Mouse (Mus musculus) embryonic facial prominence, embryonic 10.5 days (tissue): ENCODE data around the gene Nat14. TPM values are rescaled to one million over a fixed set of nuclear protein-coding genes. Genes with fewer than 3 reads are reported as not detected.
A peak's percentile ranks its signal among the peaks of the same experiment; 100 is the strongest.

Source experiments
- DNase-seq: peaks from one replicate; pipeline ENCODE4 v3.0.0-alpha.2; 2017; ENCODE audit warnings: low spot score
- H3K27ac ChIP-seq: fragments of 300-500 bp; sonication (generic); replicated peaks from 2 replicates; pipeline ENCODE4 v1.5.1; 2016; ENCODE audit warnings: mild to moderate bottlenecking
- H3K27me3 ChIP-seq: fragments of 300-500 bp; sonication (generic); replicated peaks from 2 replicates; pipeline ENCODE4 v1.6.1; 2016; ENCODE audit warnings: low read depth, mild to moderate bottlenecking; ENCODE audit not compliant: poor library complexity, severe bottlenecking
- H3K36me3 ChIP-seq: fragments of 300-500 bp; sonication (generic); replicated peaks from 2 replicates; pipeline ENCODE4 v1.6.1; 2016; ENCODE audit warnings: mild to moderate bottlenecking, moderate library complexity
- H3K4me1 ChIP-seq: fragments of 300-500 bp; sonication (generic); 2 replicates; pipeline ENCODE4 v1.6.1; 2016
- H3K4me3 ChIP-seq: fragments of 300-500 bp; sonication (generic); 2 replicates; pipeline ENCODE4 v1.5.1; 2016; ENCODE audit warnings: mild to moderate bottlenecking, moderate library complexity
- H3K9me3 ChIP-seq: fragments of 300-500 bp; sonication (generic); 2 replicates; pipeline ENCODE4 v1.6.1; 2016; ENCODE audit warnings: mild to moderate bottlenecking
- WGBS: fragments of 180-500 bp; shearing (Covaris S2); methylation state at CpG from one replicate; pipeline ENCODE4 v1.1.7; 2016; 5-methylcytosine and 5-hydroxymethylcytosine counted together
- polyA plus RNA-seq: library from polyadenylated mRNA; unstranded; fragments of >200 nt; fragmentation: Nextera tagmentation; extraction: Ambion mirVana; gene quantifications from 2 replicates; pipeline ENCODE4 v1.2.1, GENCODE M21; 2016

Nat14 gene
- polyA plus RNA-seq, 1 experiment from 2014 or later, result 5.3 TPM

GRCm38 (mm10) chr7:4936832-4937231, 15.0 kb downstream of the Nat14 start:
- no peaks in the 10 kb centered on the region for H3K27me3 ChIP-seq
- WGBS, result 81% methylated on average over 10 of the region's 10 CpGs
- peaks cover 7% of the 10 kb centered on the region; the same call in 1 of the 2 replicates for H3K9me3 ChIP-seq

GRCm38 (mm10) chr7:4937392-4937791, 15.6 kb downstream of the Nat14 start:
- H3K36me3 ChIP-seq, result no peaks in the 10 kb centered on the region
- no peaks in the 10 kb centered on the region for H3K4me1 ChIP-seq
- H3K9me3 ChIP-seq, result peaks cover 7% of the 10 kb centered on the region; the same call in 1 of the 2 replicates
- no peak overlapping the region for H3K4me3 ChIP-seq
- no peak for DNase-seq
- WGBS, result 72% methylated on average over 11 of the region's 11 CpGs
- no peaks in the 10 kb centered on the region for H3K27me3 ChIP-seq
- no peak overlapping the region for H3K27ac ChIP-seq

More at GRCm38 (mm10) chr7:4936832-4937231, 15.0 kb downstream of the Nat14 start:
- DNase-seq, result no peak
- Histone ChIP-seq H3K4me1 (no peaks in the 10 kb centered on the region), H3K27ac (no peak overlapping the region), H3K4me3 (no peak overlapping the region), H3K36me3 (no peaks in the 10 kb centered on the region)

- Histone ChIP-seq H3K27me3 (no peaks in the 10 kb centered on the region), H3K27ac (no peak overlapping the region), H3K9me3 (peaks cover 7% of the 10 kb centered on the region; the same call in 1 of the 2 replicates), H3K4me1 (peaks cover 3% of the 10 kb centered on the region; the same call in 1 of the 2 replicates), H3K36me3 (no peaks in the 10 kb centered on the region), H3K4me3 (no peak overlapping the region)
- WGBS, result 33% methylated on average over 2 of the region's 2 CpGs
- peak; percentile 76 for DNase-seq
These were observed 16.6 kb downstream of the Nat14 start for GRCm38 (mm10) chr7:4938456-4938855.

GRCm38 (mm10) chr7:4940068-4940479, 18.2 kb downstream of the Nat14 start:
- WGBS, result 24% methylated on average over 9 of the region's 9 CpGs
- no peak overlapping the region for H3K4me3 ChIP-seq
- no peaks in the 10 kb centered on the region for H3K9me3 ChIP-seq
- no peaks in the 10 kb centered on the region for H3K36me3 ChIP-seq
- no peaks in the 10 kb centered on the region for H3K27me3 ChIP-seq
- DNase-seq, result peak; percentile 84
- H3K27ac ChIP-seq, result no peak overlapping the region
- H3K4me1 ChIP-seq, result peaks cover 5% of the 10 kb centered on the region; the same call in 1 of the 2 replicates

DNA sequence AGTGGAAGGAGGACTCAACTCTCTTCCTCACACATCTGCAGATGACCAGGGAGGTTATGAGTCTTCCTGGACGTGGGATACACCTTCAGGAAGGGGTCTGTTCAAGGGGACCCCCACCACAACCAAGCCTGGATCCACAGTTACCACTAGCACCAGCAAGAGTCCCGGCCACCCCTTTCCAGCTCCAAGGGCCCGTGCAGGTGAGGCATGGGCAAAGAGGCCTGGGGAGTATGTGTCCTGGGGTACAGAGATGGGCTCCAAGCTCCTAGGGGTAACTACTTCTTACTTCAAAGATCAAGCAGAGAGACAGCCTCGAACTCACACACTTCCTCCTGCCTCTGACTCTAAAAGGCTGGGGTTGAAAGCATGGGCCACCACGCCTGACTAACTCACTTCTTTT, 20.8 kb downstream of the Nat14 start:
- Histone ChIP-seq H3K4me1 (peaks cover 5% of the 10 kb centered on the region; the same call in 1 of the 2 replicates), H3K27ac (no peak overlapping the region), H3K9me3 (no peaks in the 10 kb centered on the region), H3K36me3 (no peaks in the 10 kb centered on the region), H3K27me3 (no peaks in the 10 kb centered on the region), H3K4me3 (no peak overlapping the region)
- 59% methylated on average over 5 of the region's 5 CpGs for WGBS
- DNase-seq, result no peak

DNA sequence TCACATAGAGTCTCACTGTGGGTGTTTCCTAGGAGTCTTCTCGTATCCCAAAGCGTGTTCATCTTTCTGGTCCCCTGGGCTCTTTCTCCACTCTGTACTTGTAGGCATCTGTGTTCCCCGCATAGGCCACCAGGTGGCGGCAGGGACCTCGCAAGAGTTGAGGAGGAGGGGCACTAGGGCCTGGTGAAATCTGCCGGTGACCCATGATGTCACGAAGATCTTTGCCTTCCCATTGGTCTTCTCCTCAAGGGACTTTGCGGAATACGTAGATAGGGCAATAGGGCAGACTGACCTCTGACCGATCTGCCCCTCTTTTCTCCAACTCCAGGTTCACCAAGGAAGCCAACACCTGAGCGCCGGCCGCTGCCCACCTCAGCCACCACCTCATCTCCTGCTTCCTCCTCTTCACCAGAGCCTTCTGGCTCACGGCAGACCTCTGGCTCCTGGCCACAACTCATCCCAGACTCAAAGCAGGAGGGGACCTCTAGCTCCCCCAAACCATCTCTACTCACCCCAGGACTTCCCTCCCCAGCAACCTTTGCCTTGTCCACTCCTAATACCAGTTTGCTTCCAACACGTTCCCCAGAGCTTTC, 21.5 kb downstream of the Nat14 start:
- 21% methylated on average over 15 of the region's 15 CpGs for WGBS
- Histone ChIP-seq H3K4me1 (peaks cover 5% of the 10 kb centered on the region; the same call in 1 of the 2 replicates), H3K27ac (peak overlapping the region; percentile 40), H3K36me3 (no peaks in the 10 kb centered on the region), H3K9me3 (no peaks in the 10 kb centered on the region), H3K27me3 (no peaks in the 10 kb centered on the region), H3K4me3 (peak overlapping the region; percentile 47)
- DNase-seq, result peak; percentile 91

DNA sequence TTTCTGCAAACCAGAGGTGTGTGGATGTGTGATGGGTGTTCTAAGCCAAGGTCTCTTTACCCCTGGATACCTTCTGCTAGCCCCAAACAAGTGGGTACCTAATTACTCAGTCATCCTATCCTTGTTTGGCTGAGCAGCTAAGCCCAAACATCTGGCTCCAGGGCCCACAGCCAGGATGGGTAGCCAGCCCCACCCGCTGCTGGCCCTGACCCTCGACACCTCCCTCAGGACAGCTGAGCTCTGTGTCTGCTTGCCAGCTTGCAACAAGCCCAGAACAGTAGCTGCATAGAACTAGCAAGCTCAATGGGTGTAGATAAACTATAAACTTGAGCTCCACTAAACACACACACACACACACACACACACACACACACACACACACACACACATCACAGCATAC, 26.0 kb downstream of the Nat14 start:
- Histone ChIP-seq H3K27me3 (no peaks in the 10 kb centered on the region), H3K4me1 (peaks cover 5% of the 10 kb centered on the region; the same call in 1 of the 2 replicates), H3K4me3 (no peak overlapping the region), H3K36me3 (no peaks in the 10 kb centered on the region), H3K9me3 (no peaks in the 10 kb centered on the region), H3K27ac (no peak overlapping the region)
- WGBS, result 56% methylated on average over 2 of the region's 2 CpGs
- DNase-seq, result no peak

DNA sequence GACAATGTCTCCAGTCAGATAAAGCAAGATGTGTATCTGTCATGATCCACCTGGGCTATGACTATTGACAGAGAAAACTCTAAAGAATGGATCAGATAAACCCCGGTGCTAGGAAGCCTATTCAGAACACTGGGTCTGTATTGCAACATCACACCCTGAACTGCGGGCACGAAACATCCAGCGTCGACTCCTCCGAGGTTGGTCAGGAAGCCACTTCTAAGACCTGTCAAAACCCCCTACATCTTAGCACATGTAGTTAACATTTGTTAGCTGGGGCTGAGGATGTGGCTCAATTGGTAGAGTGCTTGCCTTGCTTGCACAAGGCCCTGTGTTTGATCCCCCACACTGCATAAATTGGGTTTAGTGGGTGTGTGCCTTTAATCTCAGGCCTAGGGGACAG, 26.6 kb downstream of the Nat14 start:
- Histone ChIP-seq H3K4me3 (no peak overlapping the region), H3K27me3 (no peaks in the 10 kb centered on the region), H3K36me3 (no peaks in the 10 kb centered on the region), H3K9me3 (no peaks in the 10 kb centered on the region), H3K4me1 (peaks cover 2% of the 10 kb centered on the region; the same call in 1 of the 2 replicates), H3K27ac (no peak overlapping the region)
- 80% methylated on average over 6 of the region's 6 CpGs for WGBS
- DNase-seq, result no peak

DNA sequence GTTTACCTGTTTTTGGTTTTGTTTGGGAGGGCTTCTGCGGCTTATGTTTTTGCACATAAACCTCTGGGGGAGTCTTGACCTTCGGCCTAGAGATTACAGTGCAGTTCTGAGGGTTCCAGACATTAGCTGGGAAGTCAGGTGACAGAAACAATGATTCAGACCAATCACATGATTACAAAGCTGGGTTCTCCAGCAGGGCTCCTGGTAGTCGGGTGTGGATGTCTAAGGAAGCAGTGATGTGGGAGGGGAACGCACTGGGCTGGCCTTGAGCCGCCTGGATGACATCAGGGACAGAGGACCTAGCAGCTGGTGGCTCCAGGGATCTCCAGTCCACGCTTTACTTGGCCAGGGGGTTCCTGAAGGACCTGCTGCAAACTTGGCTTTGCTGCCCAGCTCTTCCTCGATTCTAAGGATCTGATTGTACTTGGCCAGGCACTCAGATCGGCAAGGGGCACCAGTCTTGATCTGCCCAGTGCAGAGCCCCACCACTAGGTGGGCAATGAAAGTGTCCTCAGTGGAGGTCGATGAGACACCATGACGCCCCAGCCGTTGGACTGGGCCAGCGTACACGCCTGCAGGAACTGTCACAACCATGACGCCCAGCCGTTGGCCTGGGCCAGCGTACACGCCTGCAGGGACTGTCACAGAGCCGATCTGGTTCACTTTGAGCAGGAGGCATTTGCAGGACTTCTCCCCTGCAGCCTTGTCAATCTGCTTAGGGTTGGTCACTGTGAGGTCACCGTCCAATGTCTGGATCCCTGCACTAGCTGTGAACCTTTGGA, 28.9 kb downstream of the Nat14 start:
- WGBS, result 83% methylated on average over 19 of the region's 19 CpGs
- no peak for DNase-seq
- H3K27ac ChIP-seq, result no peak overlapping the region
- no peaks in the 10 kb centered on the region for H3K36me3 ChIP-seq
- no peaks in the 10 kb centered on the region for H3K4me1 ChIP-seq
- H3K9me3 ChIP-seq, result no peaks in the 10 kb centered on the region
- H3K27me3 ChIP-seq, result no peaks in the 10 kb centered on the region
- no peak overlapping the region for H3K4me3 ChIP-seq

- no peaks in the 10 kb centered on the region for H3K36me3 ChIP-seq
- H3K9me3 ChIP-seq, result no peaks in the 10 kb centered on the region
- H3K4me3 ChIP-seq, result no peak overlapping the region
- H3K27ac ChIP-seq, result no peak overlapping the region
- WGBS, result 29% methylated on average over 10 of the region's 10 CpGs
- H3K27me3 ChIP-seq, result no peaks in the 10 kb centered on the region
- no peak for DNase-seq
- H3K4me1 ChIP-seq, result no peaks in the 10 kb centered on the region
These were observed 32.1 kb downstream of the Nat14 start for GRCm38 (mm10) chr7:4953815-4954445.

- Histone ChIP-seq H3K36me3 (no peaks in the 10 kb centered on the region), H3K4me1 (no peaks in the 10 kb centered on the region), H3K27me3 (no peaks in the 10 kb centered on the region), H3K27ac (no peak overlapping the region), H3K4me3 (no peak overlapping the region), H3K9me3 (no peaks in the 10 kb centered on the region)
- DNase-seq, result no peak
- WGBS, result 81% methylated on average over 10 of the region's 10 CpGs
These were observed 35.5 kb downstream of the Nat14 start for GRCm38 (mm10) chr7:4957361-4957760.

- H3K27me3 ChIP-seq, result no peaks in the 10 kb centered on the region
- WGBS, result 68% methylated on average over 5 of the region's 5 CpGs
- DNase-seq, result no peak
- H3K27ac ChIP-seq, result no peak overlapping the region
- H3K9me3 ChIP-seq, result no peaks in the 10 kb centered on the region
- H3K4me1 ChIP-seq, result peaks cover 12% of the 10 kb centered on the region
- no peak overlapping the region for H3K4me3 ChIP-seq
- no peaks in the 10 kb centered on the region for H3K36me3 ChIP-seq
These were observed 41.7 kb downstream of the Nat14 start for GRCm38 (mm10) chr7:4963527-4963926.
